Mouse (Mus musculus): ENCODE results near the gene Zfp93.
"Not testable (repeated sequence)": the region's sequence is repeated elsewhere in the genome, so short reads cannot be mapped to it uniquely, and the experiment has no call there.

Zfp93 gene

GRCm38 (mm10) chr7:24270288-24270672 lies at the start of gene Zfp93:
Zfp93 (plus strand) TSS chr7:24270420.
- peak; percentile 96 for DNase-seq (ENCODE audit: low spot score)

- DNase-seq (ENCODE audit: low spot score): peak; percentile 85
Measured at GRCm38 (mm10) chr7:24237040-24237791, 33.0 kb upstream of the Zfp93 start, which contains the start of gene Zfp109. Zfp109 (minus strand) TSS chr7:24237560.

- no peak for DNase-seq (ENCODE audit: low spot score)
Measured at GRCm38 (mm10) chr7:24253779-24254615, 16.2 kb upstream of the Zfp93 start.

GRCm38 (mm10) chr7:24254633-24255474 lies 15.4 kb upstream of the Zfp93 start, which contains the start of gene Zfp108:
Zfp108 (plus strand) TSS chr7:24254794.
- peak; percentile 95 for DNase-seq (ENCODE audit: low spot score)

- DNase-seq (ENCODE audit: low spot score): no peak
Measured at GRCm38 (mm10) chr7:24259306-24259999, 10.8 kb upstream of the Zfp93 start.

- DNase-seq (ENCODE audit: low spot score): no peak
Measured at GRCm38 (mm10) chr7:24260000-24260312, 10.3 kb upstream of the Zfp93 start.

- DNase-seq (ENCODE audit: low spot score): no peak
Measured at GRCm38 (mm10) chr7:24268176-24269155, 1.8 kb upstream of the Zfp93 start.

- DNase-seq (ENCODE audit: low spot score): no peak
Measured at GRCm38 (mm10) chr7:24269256-24269655, 964 bp upstream of the Zfp93 start.

- no peak for DNase-seq (ENCODE audit: low spot score)
Measured at GRCm38 (mm10) chr7:24269667-24270287, 443 bp upstream of the Zfp93 start.

GRCm38 (mm10) chr7:24271191-24271590 lies 971 bp downstream of the Zfp93 start:
- DNase-seq (ENCODE audit: low spot score): no peak

- no peak for DNase-seq (ENCODE audit: low spot score)
Measured at GRCm38 (mm10) chr7:24274456-24274855, 4.2 kb downstream of the Zfp93 start.

GRCm38 (mm10) chr7:24278771-24279170 lies 8.6 kb downstream of the Zfp93 start:
- DNase-seq (ENCODE audit: low spot score): not testable (repeated sequence)

GRCm38 (mm10) chr7:24280031-24280857 lies 10.0 kb downstream of the Zfp93 start:
- no peak for DNase-seq (ENCODE audit: low spot score)

GRCm38 (mm10) chr7:24280858-24281145 lies 10.6 kb downstream of the Zfp93 start:
- no peak for DNase-seq (ENCODE audit: low spot score)

GRCm38 (mm10) chr7:24286090-24286489 lies 15.9 kb downstream of the Zfp93 start:
- no peak for DNase-seq (ENCODE audit: low spot score)

- DNase-seq (ENCODE audit: low spot score): no peak
Measured at GRCm38 (mm10) chr7:24286916-24287315, 16.7 kb downstream of the Zfp93 start.

- DNase-seq (ENCODE audit: low spot score): no peak
Measured at GRCm38 (mm10) chr7:24287670-24288069, 17.4 kb downstream of the Zfp93 start.

GRCm38 (mm10) chr7:24288512-24288911 lies 18.3 kb downstream of the Zfp93 start:
- no peak for DNase-seq (ENCODE audit: low spot score)

GRCm38 (mm10) chr7:24290106-24290693 lies 20.0 kb downstream of the Zfp93 start:
- no peak for DNase-seq (ENCODE audit: low spot score)
